In genomic region chr6:149236807-149237206, GRCm38 (mm10) we compare ENCODE assay signal across 18 mouse cellular contexts. TPM values are rescaled to one million over a fixed set of nuclear protein-coding genes. Genes with fewer than 3 reads are reported as not detected.
DNase-seq lines count a peak whose midpoint lies in the region; ATAC-seq and TF ChIP-seq lines count a peak whose summit lies in the region.
"Had no signal": no experiment of that assay in that cellular context is flagged by ENCODE, and none has a peak within 500 bp of the region (broad histone marks: within the 10 kb centered on the region; RNA-seq: fewer than 3 reads in every experiment).

No protein-coding gene starts in this region.

- H3K9me3 ChIP-seq in lung, embryonic 14.5 days (ENCODE audit: low read depth, low read length), result no peaks in the 10 kb centered on the region
- H3K9me3 ChIP-seq: embryonic facial prominence, embryonic 13.5 days; forebrain, embryonic 12.5 days; hindbrain, embryonic 10.5 days had no signal

- H3K4me1 ChIP-seq in lung, embryonic 14.5 days (ENCODE audit: insufficient read depth), result no peaks in the 10 kb centered on the region
- H3K4me1 ChIP-seq: embryonic facial prominence, embryonic 13.5 days; forebrain, embryonic 12.5 days; hindbrain, embryonic 10.5 days had no signal

- H3K36me3 ChIP-seq in lung, embryonic 14.5 days (ENCODE audit: insufficient read depth), result no peaks in the 10 kb centered on the region
- H3K36me3 ChIP-seq: embryonic facial prominence, embryonic 13.5 days; forebrain, embryonic 12.5 days; heart, embryonic 12.5 days; hindbrain, embryonic 10.5 days had no signal

- H3K9ac ChIP-seq in lung, embryonic 14.5 days, result no peak overlapping the region
- H3K9ac ChIP-seq: embryonic facial prominence, embryonic 13.5 days; forebrain, embryonic 12.5 days; heart, embryonic 12.5 days; hindbrain, embryonic 14.5 days had no signal

- ATAC-seq in lung, embryonic 14.5 days (ENCODE audit: insufficient read depth), result peak; percentile 56; the same call in 1 of the 2 replicates
- ATAC-seq: forebrain, embryonic 16.5 days had no signal

- H3K27me3 ChIP-seq in lung, embryonic 14.5 days (ENCODE audit: insufficient read depth, low read length), result no peaks in the 10 kb centered on the region
- H3K27me3 ChIP-seq: embryonic facial prominence, embryonic 13.5 days; forebrain, embryonic 12.5 days; heart, embryonic 12.5 days had no signal

- intact Hi-C loops in left cerebral cortex, postnatal 10 days (cut with DNase I), result no loop called here

- peak; percentile 5 for DNase-seq in forelimb bud, embryonic 11.5 days (ENCODE audit: low read depth, low spot score)
- peak; percentile 15 for DNase-seq in lung, embryonic 14.5 days
- DNase-seq in lung, postnatal 10 days, result peak; percentile 22
- DNase-seq in MN1 (ENCODE audit: low spot score), result no peak
- DNase-seq in frontal cortex, postnatal 10 days (ENCODE audit: low spot score in 2 of 2), result no peak
- DNase-seq in left cerebral cortex, postnatal 10 days (ENCODE audit: extremely low spot score in 1 of 2, low spot score in 2 of 2), result no peak
- DNase-seq: adrenal gland, postnatal 14 days; cerebellum, adult 11-12 months; cerebellum, adult 9-10 months; cerebellum, postnatal 36 days; gastrocnemius, adult 2 months; gastrocnemius, postnatal 25 days had no signal

- no peak overlapping the region for H3K27ac ChIP-seq in lung, embryonic 14.5 days (ENCODE audit: low read depth)
- H3K27ac ChIP-seq: embryonic facial prominence, embryonic 13.5 days; forebrain, embryonic 12.5 days; gastrocnemius, adult 2 months; hindbrain, embryonic 10.5 days; hindbrain, embryonic 14.5 days had no signal

- no peak for TF ChIP-seq CTCF in lung, embryonic 14.5 days (IDR thresholded peaks at IDR 0.05; ENCODE audit: low read depth)

- no peak overlapping the region for H3K4me3 ChIP-seq in lung, embryonic 14.5 days (ENCODE audit: low read depth, low read length)
- H3K4me3 ChIP-seq: embryonic facial prominence, embryonic 13.5 days; forebrain, embryonic 12.5 days; gastrocnemius, adult 2 months; heart, embryonic 12.5 days; hindbrain, embryonic 10.5 days had no signal

- no peak overlapping the region for H3K4me2 ChIP-seq in lung, embryonic 14.5 days
- H3K4me2 ChIP-seq: embryonic facial prominence, embryonic 13.5 days; forebrain, embryonic 12.5 days; heart, embryonic 12.5 days; hindbrain, embryonic 14.5 days had no signal

- 51% methylated on average over 2 of the region's 2 CpGs for WGBS in lung, embryonic 14.5 days

RNA-seq across cellular contexts. Expression of gene Amn1, which starts 48.3 kb away (rescaled TPM):
- 28.2 and 30.2 TPM in 2 replicates for polyA plus RNA-seq in lung, embryonic 14.5 days (2014; fragmentation: Nextera tagmentation; extraction: Ambion mirVana)
- 10 to 100 TPM; 37.8 to 39.2 TPM for total RNA-seq in left cerebral cortex, postnatal 10 days (2021)

Comparison
In these comparisons a context has a peak if more than half of its experiments do, and no peak if none do; other contexts are left out.
1. DNase-seq: peak in forelimb bud, embryonic 11.5 days (single experiment), lung, embryonic 14.5 days (single experiment) and lung, postnatal 10 days (single experiment); none in MN1 (single experiment), frontal cortex, postnatal 10 days (0 of 2) and left cerebral cortex, postnatal 10 days (0 of 2).